Mouse (Mus musculus) left cerebral cortex, adult 11 months (tissue): ENCODE measurements around the gene Vmn1r93.
"Not testable (repeated sequence)": the region's sequence is repeated elsewhere in the genome, so short reads cannot be mapped to it uniquely, and the experiment has no call there.

ENCODE experiments used
- DNase-seq: peaks from one replicate; pipeline ENCODE4 v3.0.0; 2022; ENCODE audit warnings: low spot score

Vmn1r93 gene

GRCm38 (mm10) chr7:20138988-20139387 lies at the start of gene Vmn1r93:
Gene Vmn1r93, minus strand, starts transcription at chr7:20139088.
- DNase-seq, result not testable (repeated sequence)

- DNase-seq, result not testable (repeated sequence)
Observed at GRCm38 (mm10) chr7:20168277-20168676, 29.4 kb upstream of the Vmn1r93 start, which contains the start of gene Vmn1r94. Gene Vmn1r94, minus strand, starts transcription at chr7:20168377.

- DNase-seq, result not testable (repeated sequence)
Observed at GRCm38 (mm10) chr7:20122479-20122878, 16.4 kb downstream of the Vmn1r93 start, which contains the start of gene Gm16442. Gene Gm16442, minus strand, starts transcription at chr7:20122579.

- DNase-seq, result not testable (repeated sequence)
Observed at GRCm38 (mm10) chr7:20099380-20099779, 39.5 kb downstream of the Vmn1r93 start, which contains the start of gene Vmn1r91. Gene Vmn1r91, plus strand, starts transcription at chr7:20099680.
